Mouse (Mus musculus) gastrocnemius, postnatal 4 days (tissue): ENCODE data around the gene Nme6. TPM values are rescaled to one million over a fixed set of nuclear protein-coding genes. Genes with fewer than 3 reads are reported as not detected.
A peak's percentile ranks its signal among the peaks of the same experiment; 100 is the strongest.

Experiments
- DNase-seq, 2 experiments: peaks; one replicate each; pipeline ENCODE4 v3.0.0; 2021 to 2022; ENCODE audit warnings: low spot score in 2 of 2, mixed read lengths in 2 of 2
- microRNA-seq: library from miRNA; unstranded; fragments of <30 nt; microRNA quantifications from one replicate; pipeline ENCODE4 v1.2.0, GENCODE M21; 2021
- total RNA-seq, 2 experiments: library from RNA; stranded (reverse); gene quantifications; 2 replicates each; pipeline ENCODE4 v1.2.3; 2021

Nme6 gene
- total RNA-seq, 2 experiments from 2014 or later = 24.2 to 30.3 TPM

- DNase-seq = no peak
Observed at GRCm38 (mm10) chr9:109866218-109866617, 33.7 kb downstream of the Nme6 start.

GRCm38 (mm10) chr9:109870983-109871572 lies 38.5 kb downstream of the Nme6 start:
- no peak for DNase-seq

GRCm38 (mm10) chr9:109874797-109875691 lies 42.5 kb downstream of the Nme6 start, which contains the start of gene Cdc25a:
Gene Cdc25a (plus strand): TSS chr9:109875579.
- peak; percentile 94 to 98 for DNase-seq

GRCm38 (mm10) chr9:109875695-109876601 lies 43.4 kb downstream of the Nme6 start:
- peak; percentile 61 to 79 for DNase-seq

GRCm38 (mm10) chr9:109876756-109877155 lies 44.2 kb downstream of the Nme6 start:
- DNase-seq = no peak

GRCm38 (mm10) chr9:109877666-109878065 lies 45.1 kb downstream of the Nme6 start:
- DNase-seq = no peak

GRCm38 (mm10) chr9:109879305-109879704 lies 46.8 kb downstream of the Nme6 start:
- DNase-seq = no peak

- DNase-seq = no peak
Observed at GRCm38 (mm10) chr9:109886259-109886658, 53.7 kb downstream of the Nme6 start.

- DNase-seq = no peak
Observed at GRCm38 (mm10) chr9:109887321-109887720, 54.8 kb downstream of the Nme6 start.

GRCm38 (mm10) chr9:109891501-109891900 lies 59.0 kb downstream of the Nme6 start:
- no peak for DNase-seq

Small RNAs within 50 kb of the gene (microRNA-seq; reads per million reads assigned to microRNA genes)
- not detected for gene Mir7089

Other genes with a start within 250 kb of the Nme6 start
- gene Fbxw24, start 206.7 kb upstream of the Nme6 start, total RNA-seq = not detected
- gene Fbxw25, start 168.1 kb upstream of the Nme6 start, total RNA-seq = not detected
- not detected for gene Fbxw18, start 130.0 kb upstream of the Nme6 start, total RNA-seq
- gene Fbxw26, start 86.7 kb upstream of the Nme6 start, total RNA-seq = not detected
- gene Fbxw27, start 42.1 kb upstream of the Nme6 start, total RNA-seq = not detected
- gene Spink8, start 20.5 kb upstream of the Nme6 start, total RNA-seq = not detected
- 1 to 10 TPM in 1 of 2 experiments, under 1 TPM in 1; 0.39 to 1.4 TPM for gene Camp, start 16.9 kb downstream of the Nme6 start, total RNA-seq
- gene Cdc25a, start 42.8 kb downstream of the Nme6 start, total RNA-seq = 10 to 100 TPM; 13.9 TPM
- gene Map4, start 98.7 kb downstream of the Nme6 start, total RNA-seq = 100 to 1,000 TPM; 510 to 546 TPM